Mouse (Mus musculus) forebrain, embryonic 12.5 days (tissue): ENCODE measurements around the gene Acd. TPM values are rescaled to one million over a fixed set of nuclear protein-coding genes. Genes with fewer than 3 reads are reported as not detected.

ENCODE experiments used
- ATAC-seq: fragments of 200-750 bp; cut with Nextera tagmentation; 2 replicates; pipeline ENCODE4 v1.8.0; 2017; ENCODE audit warnings: moderate TSS enrichment; ENCODE audit not compliant: low FRiP score
- H3K27ac ChIP-seq: fragments of 300-500 bp; sonication (generic); 2 replicates; pipeline ENCODE4 v1.5.1; 2016; ENCODE audit warnings: mild to moderate bottlenecking
- H3K27me3 ChIP-seq: fragments of 300-500 bp; sonication (generic); 2 replicates; pipeline ENCODE4 v1.6.1; 2016; ENCODE audit warnings: mild to moderate bottlenecking
- H3K36me3 ChIP-seq: fragments of 300-500 bp; sonication (generic); replicated peaks from 2 replicates; pipeline ENCODE4 v1.6.1; 2016; ENCODE audit warnings: mild to moderate bottlenecking
- H3K4me1 ChIP-seq: fragments of 300-500 bp; sonication (generic); 2 replicates; pipeline ENCODE4 v1.6.1; 2016
- H3K4me2 ChIP-seq: fragments of 300-500 bp; sonication (generic); 2 replicates; pipeline ENCODE4 v1.6.1; 2016; ENCODE audit warnings: mild to moderate bottlenecking, moderate library complexity
- H3K4me3 ChIP-seq: fragments of 300-500 bp; sonication (generic); replicated peaks from 2 replicates; pipeline ENCODE4 v1.5.1; 2016; ENCODE audit warnings: mild to moderate bottlenecking
- H3K9ac ChIP-seq: fragments of 300-500 bp; sonication (generic); 2 replicates; pipeline ENCODE4 v1.6.1; 2016; ENCODE audit warnings: mild to moderate bottlenecking
- H3K9me3 ChIP-seq: fragments of 300-500 bp; sonication (generic); 2 replicates; pipeline ENCODE4 v1.6.1; 2016
- WGBS: fragments of 180-500 bp; shearing (Covaris S2); methylation state at CpG from one replicate; pipeline ENCODE4 v1.1.7; 2016; 5-methylcytosine and 5-hydroxymethylcytosine counted together
- polyA plus RNA-seq: library from polyadenylated mRNA; unstranded; fragments of >200 nt; fragmentation: Nextera tagmentation; extraction: Ambion mirVana; gene quantifications from 2 replicates; pipeline ENCODE4 v1.2.1, GENCODE M21; 2016

Acd gene
- polyA plus RNA-seq, 1 experiment from 2014 or later: 83.0 TPM

GRCm38 (mm10) chr8:105686551-105686950, 14.4 kb downstream of the Acd start:
- ATAC-seq: no peak
- no peak overlapping the region for H3K4me3 ChIP-seq
- H3K9me3 ChIP-seq: no peaks in the 10 kb centered on the region
- no peaks in the 10 kb centered on the region for H3K27me3 ChIP-seq
- H3K36me3 ChIP-seq: peaks cover 28% of the 10 kb centered on the region
- no peak overlapping the region for H3K4me2 ChIP-seq
- no peak overlapping the region for H3K9ac ChIP-seq
- H3K4me1 ChIP-seq: no peaks in the 10 kb centered on the region
- H3K27ac ChIP-seq: no peak overlapping the region
- WGBS: 67% methylated on average over 6 of the region's 6 CpGs

- Histone ChIP-seq H3K4me3 (no peak within 1 kb of the TSS), H3K9ac (no peak within 1 kb of the TSS), H3K27ac (no peak within 1 kb of the TSS)
These were observed 15.1 kb downstream of the Acd start, which contains the start of gene Carmil2 for GRCm38 (mm10) chr8:105685796-105686308. TSS of gene Carmil2 (plus strand) at chr8:105686274.

GRCm38 (mm10) chr8:105685325-105685724, 15.6 kb downstream of the Acd start:
- no peaks in the 10 kb centered on the region for H3K9me3 ChIP-seq
- H3K4me3 ChIP-seq: no peak overlapping the region
- H3K4me1 ChIP-seq: no peaks in the 10 kb centered on the region
- 83% methylated on average over 7 of the region's 7 CpGs for WGBS
- no peak overlapping the region for H3K4me2 ChIP-seq
- no peaks in the 10 kb centered on the region for H3K27me3 ChIP-seq
- H3K9ac ChIP-seq: no peak overlapping the region
- no peak for ATAC-seq
- H3K36me3 ChIP-seq: peaks cover 41% of the 10 kb centered on the region
- H3K27ac ChIP-seq: no peak overlapping the region

More at GRCm38 (mm10) chr8:105685796-105686308, 15.1 kb downstream of the Acd start, which contains the start of gene Carmil2:
- no peak for ATAC-seq
- no peaks in the 10 kb centered on the region for H3K27me3 ChIP-seq
- no peaks in the 10 kb centered on the region for H3K9me3 ChIP-seq
- H3K4me2 ChIP-seq: peak within 1 kb of the TSS; percentile 13; the same call in 1 of the 2 replicates
- peaks cover 35% of the 10 kb centered on the region for H3K36me3 ChIP-seq
- WGBS: 11% methylated on average over 26 of the region's 26 CpGs
- H3K4me1 ChIP-seq: no peaks in the 10 kb centered on the region

GRCm38 (mm10) chr8:105677891-105678290, 23.0 kb downstream of the Acd start:
- 85% methylated on average over 1 of the region's 1 CpGs for WGBS
- no peaks in the 10 kb centered on the region for H3K4me1 ChIP-seq
- H3K9ac ChIP-seq: no peak overlapping the region
- H3K9me3 ChIP-seq: no peaks in the 10 kb centered on the region
- no peak for ATAC-seq
- no peak overlapping the region for H3K27ac ChIP-seq
- H3K4me2 ChIP-seq: no peak overlapping the region
- H3K4me3 ChIP-seq: no peak overlapping the region
- no peaks in the 10 kb centered on the region for H3K27me3 ChIP-seq
- H3K36me3 ChIP-seq: peaks cover 95% of the 10 kb centered on the region

- 81% methylated on average over 3 of the region's 3 CpGs for WGBS
- ATAC-seq: no peak
- Histone ChIP-seq H3K4me1 (no peaks in the 10 kb centered on the region), H3K4me3 (no peak overlapping the region), H3K27ac (no peak overlapping the region), H3K9me3 (no peaks in the 10 kb centered on the region), H3K27me3 (no peaks in the 10 kb centered on the region), H3K9ac (no peak overlapping the region), H3K36me3 (peaks cover 27% of the 10 kb centered on the region), H3K4me2 (no peak overlapping the region)
These were observed 39.7 kb downstream of the Acd start for GRCm38 (mm10) chr8:105661167-105661566.

GRCm38 (mm10) chr8:105657641-105658040, 43.3 kb downstream of the Acd start:
- no peaks in the 10 kb centered on the region for H3K9me3 ChIP-seq
- no peaks in the 10 kb centered on the region for H3K4me1 ChIP-seq
- H3K27ac ChIP-seq: no peak overlapping the region
- H3K4me2 ChIP-seq: no peak overlapping the region
- H3K36me3 ChIP-seq: peaks cover 22% of the 10 kb centered on the region
- no peak overlapping the region for H3K9ac ChIP-seq
- no peaks in the 10 kb centered on the region for H3K27me3 ChIP-seq
- H3K4me3 ChIP-seq: no peak overlapping the region
- ATAC-seq: no peak

GRCm38 (mm10) chr8:105648929-105649328, 52.0 kb downstream of the Acd start:
- Histone ChIP-seq H3K4me1 (no peaks in the 10 kb centered on the region), H3K4me3 (no peak overlapping the region), H3K4me2 (no peak overlapping the region), H3K36me3 (peaks cover 52% of the 10 kb centered on the region), H3K27ac (no peak overlapping the region), H3K9me3 (no peaks in the 10 kb centered on the region), H3K27me3 (no peaks in the 10 kb centered on the region), H3K9ac (no peak overlapping the region)
- no peak for ATAC-seq
- 94% methylated on average over 1 of the region's 1 CpGs for WGBS

Other genes with a start within 250 kb of the Acd start
- 39.9 and 41.3 TPM in 2 replicates for gene Tppp3, start 229.6 kb downstream of the Acd start, polyA plus RNA-seq
- gene Zdhhc1, start 204.2 kb downstream of the Acd start, polyA plus RNA-seq: 24.7 and 26.1 TPM in 2 replicates
- gene Hsd11b2, start 182.3 kb downstream of the Acd start, polyA plus RNA-seq: 10.9 and 12.0 TPM in 2 replicates
- 94.3 and 95.4 TPM in 2 replicates for gene Atp6v0d1, start 135.1 kb downstream of the Acd start, polyA plus RNA-seq
- gene Ripor1, start 95.8 kb downstream of the Acd start, polyA plus RNA-seq: 17.3 and 18.8 TPM in 2 replicates
- gene Ctcf, start 64.5 kb downstream of the Acd start, polyA plus RNA-seq: 163 and 165 TPM in 2 replicates
- gene Agrp, start 63.7 kb downstream of the Acd start, polyA plus RNA-seq: 0.61 and 1.2 TPM in 2 replicates
- gene Carmil2, start 14.8 kb downstream of the Acd start, polyA plus RNA-seq: 4.9 and 5.2 TPM in 2 replicates
- 28.9 and 32.5 TPM in 2 replicates for gene Pard6a, start within 50 bp of the Acd start, polyA plus RNA-seq
- 0.27 and 0.32 TPM in 2 replicates for gene 4933405L10Rik, start 6.6 kb upstream of the Acd start, polyA plus RNA-seq
- 35.7 and 37.0 TPM in 2 replicates for gene Enkd1, start 7.1 kb upstream of the Acd start, polyA plus RNA-seq
- gene Gfod2, start 57.6 kb upstream of the Acd start, polyA plus RNA-seq: 57.1 and 57.4 TPM in 2 replicates
- 14.5 and 14.6 TPM in 2 replicates for gene Ranbp10, start 126.2 kb upstream of the Acd start, polyA plus RNA-seq
- 0.12 and 0.51 TPM in 2 replicates for gene Tsnaxip1, start 126.6 kb upstream of the Acd start, polyA plus RNA-seq
- gene Cenpt, start 152.2 kb upstream of the Acd start, polyA plus RNA-seq: 67.1 and 70.7 TPM in 2 replicates
- gene Thap11, start 154.0 kb upstream of the Acd start, polyA plus RNA-seq: 80.4 and 81.9 TPM in 2 replicates
- 275 and 317 TPM in 2 replicates for gene Nutf2, start 159.5 kb upstream of the Acd start, polyA plus RNA-seq
- 67.4 and 72.2 TPM in 2 replicates for gene Edc4, start 179.8 kb upstream of the Acd start, polyA plus RNA-seq
- gene Nrn1l, start 192.5 kb upstream of the Acd start, polyA plus RNA-seq: 0.70 TPM in 1 of 2 replicates, not detected in the other
- gene Pskh1, start 199.3 kb upstream of the Acd start, polyA plus RNA-seq: 18.0 and 18.3 TPM in 2 replicates
- 2.4 and 3.0 TPM in 2 replicates for gene Ctrl, start 232.8 kb upstream of the Acd start, polyA plus RNA-seq
- 18.9 and 22.8 TPM in 2 replicates for gene Psmb10, start 237.3 kb upstream of the Acd start, polyA plus RNA-seq
- 0.54 and 0.56 TPM in 2 replicates for gene Lcat, start 242.3 kb upstream of the Acd start, polyA plus RNA-seq